Mouse (Mus musculus): ENCODE results near the gene Gtpbp6. TPM values are rescaled to one million over a fixed set of nuclear protein-coding genes. Genes with fewer than 3 reads are reported as not detected.
A peak's percentile ranks its signal among the peaks of the same experiment; 100 is the strongest.

Gtpbp6 gene
- polyA plus RNA-seq, 2 experiments: 4.6 to 21.4 TPM

DNA sequence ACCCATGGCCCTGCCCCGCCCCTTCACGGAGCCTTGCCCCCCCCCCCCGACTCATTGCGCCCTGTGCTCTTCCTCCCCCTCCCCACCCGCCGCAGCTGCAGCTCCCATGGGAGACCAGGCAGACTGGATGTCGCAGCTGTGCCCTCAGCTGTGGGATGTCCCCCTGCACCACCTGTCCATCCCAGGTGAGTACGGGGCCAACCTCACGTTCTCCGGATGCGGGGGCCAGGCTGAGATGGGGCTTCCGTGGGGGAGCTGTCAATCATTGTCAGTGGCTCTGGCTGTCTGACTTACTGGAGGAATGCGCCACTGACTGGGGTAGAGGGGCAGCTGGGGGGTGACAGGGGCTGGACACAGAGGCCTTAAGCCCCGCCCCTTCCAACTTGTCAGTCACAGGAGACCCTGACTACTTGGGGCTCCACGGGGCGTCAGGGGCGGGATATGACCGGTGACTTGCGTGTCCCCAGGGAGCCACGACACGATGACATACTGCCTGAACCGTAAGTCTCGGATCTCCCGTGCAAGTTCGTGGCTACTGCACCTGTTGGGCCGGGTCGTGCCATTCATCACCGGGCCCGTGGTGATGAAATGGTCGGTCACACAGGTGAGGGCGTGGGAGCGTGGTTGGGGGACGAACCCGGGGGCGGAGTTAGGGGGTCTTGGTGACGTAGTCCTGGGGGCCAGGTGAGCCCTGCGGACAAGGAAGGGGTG is 6.9 kb downstream of the Gtpbp6 start:
- Histone ChIP-seq H3K9me3 (ENCODE audit: control insufficient read depth, low read length) (no peaks in the 10 kb centered on the region), H3K27ac (no peak overlapping the region), H3K4me3 (ENCODE audit: insufficient read depth in 1 of 2, low read depth in 2 of 2, low read length in 2 of 2) (peak overlapping the region in 1 of 2 experiments; percentile 27; a peak in 2 of 4 replicates), H3K36me3 (replicated peaks; ENCODE audit: control insufficient read depth, insufficient read depth, low read depth) (peaks cover 12% of the 10 kb centered on the region), H3K4me1 (replicated peaks; ENCODE audit: control insufficient read depth in 2 of 2, insufficient read depth in 2 of 2, low read length in 1 of 2) (0 out of 4 replicates have a peak, but pooled peaks cover 0 to 4% of the 10 kb centered on the region in 2 experiments), H3K9ac (replicated peaks) (no peak overlapping the region), H3K4me2 (ENCODE audit: low read depth) (peak overlapping the region; percentile 48), H3K27me3 (ENCODE audit: control insufficient read depth, insufficient read depth, low read length) (peaks cover 4% of the 10 kb centered on the region; the same call in 1 of the 2 replicates)
- WGBS (ENCODE audit: insufficient replicate concordance): under 1% methylated on average over 37 of the region's 37 CpGs
- DNase-seq (ENCODE audit: low read depth in 3 of 3, low spot score in 3 of 3) (no peak), ATAC-seq (ENCODE audit: insufficient read depth) (peak; percentile 9; the same call in 1 of the 2 replicates)
- TF ChIP-seq CTCF (IDR thresholded peaks at IDR 0.05; ENCODE audit: low read depth) (no peak), EP300 (IDR thresholded peaks at IDR 0.05; ENCODE audit: low read depth) (no peak)

DNA sequence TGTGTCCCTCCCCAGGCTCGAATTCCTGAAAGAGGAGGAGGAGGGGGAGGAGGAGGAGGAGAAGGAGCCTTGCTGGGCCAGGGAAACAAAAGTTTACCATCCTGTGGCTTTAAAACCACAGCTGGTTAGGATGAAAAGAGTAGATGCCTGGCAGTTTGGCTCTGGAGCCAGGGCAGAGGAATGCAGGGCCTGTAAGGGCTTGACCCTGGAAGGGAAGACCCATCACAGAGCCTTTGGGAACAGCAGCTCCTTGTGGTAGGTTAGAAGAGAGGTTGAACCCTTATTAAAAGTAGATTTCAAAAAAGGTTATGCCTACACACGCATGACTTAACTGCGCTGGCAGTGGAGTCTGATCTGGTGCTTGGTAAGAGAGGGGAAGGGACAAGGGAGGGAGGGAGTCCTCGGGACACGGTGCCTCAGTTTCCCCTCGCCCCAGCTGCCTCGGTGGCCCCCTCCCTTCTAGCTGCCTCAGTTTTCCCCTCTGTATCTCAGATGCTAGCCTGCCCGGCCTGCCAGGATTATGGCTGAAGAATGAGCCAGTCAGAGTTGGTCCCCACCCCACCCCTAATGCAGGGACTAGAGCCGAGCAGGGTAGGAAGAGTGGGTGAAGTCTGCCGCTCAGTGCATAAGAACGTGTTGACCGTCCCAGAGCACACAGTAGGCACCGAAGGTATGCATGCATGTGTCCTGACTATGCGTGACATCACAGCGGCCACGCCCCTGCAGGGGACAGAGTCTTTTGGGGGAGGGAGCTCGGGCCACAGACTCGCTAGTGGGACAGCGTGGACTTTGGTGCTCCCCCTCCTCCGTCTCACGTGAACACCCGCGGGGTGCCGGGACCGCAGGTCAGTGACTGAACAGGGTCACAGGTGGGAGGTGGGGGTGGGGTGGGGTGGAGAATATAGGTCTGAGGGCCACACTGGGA is 8.1 kb downstream of the Gtpbp6 start, which contains the start of gene Plcxd1:
Gene Plcxd1, plus strand, starts transcription at position 314 of the 925 bp plus-strand sequence.
- Histone ChIP-seq H3K27ac (no peak within 1 kb of the TSS), H3K9me3 (ENCODE audit: control insufficient read depth, low read length) (no peaks in the 10 kb centered on the region), H3K4me1 (replicated peaks; ENCODE audit: control insufficient read depth in 2 of 2, insufficient read depth in 2 of 2, low read length in 1 of 2) (peaks cover 4 to 5% of the 10 kb centered on the region in 2 experiments; a peak in 2 of 4 replicates), H3K27me3 (ENCODE audit: control insufficient read depth, insufficient read depth, low read length) (peaks cover 4% of the 10 kb centered on the region; the same call in 1 of the 2 replicates), H3K4me2 (ENCODE audit: low read depth) (peak within 1 kb of the TSS; percentile 48), H3K4me3 (ENCODE audit: insufficient read depth in 1 of 2, low read depth in 2 of 2, low read length in 2 of 2) (peak within 1 kb of the TSS in 1 of 2 experiments; percentile 27; a peak in 1 of 4 replicates), H3K9ac (replicated peaks) (no peak within 1 kb of the TSS), H3K36me3 (replicated peaks; ENCODE audit: control insufficient read depth, insufficient read depth, low read depth) (peaks cover 7% of the 10 kb centered on the region)
- WGBS (ENCODE audit: insufficient replicate concordance): 17% methylated on average over 25 of the region's 25 CpGs
- peak; percentile 8; the same call in 1 of the 2 replicates for ATAC-seq (ENCODE audit: insufficient read depth)
- DNase-seq (ENCODE audit: low read depth in 3 of 3, low spot score in 3 of 3): no peak
- TF ChIP-seq EP300 (IDR thresholded peaks at IDR 0.05; ENCODE audit: low read depth) (no peak), CTCF (IDR thresholded peaks at IDR 0.05; ENCODE audit: low read depth) (no peak)

- ATAC-seq (ENCODE audit: insufficient read depth) (no peak), DNase-seq (ENCODE audit: low read depth in 3 of 3, low spot score in 3 of 3) (no peak)
- Histone ChIP-seq H3K4me1 (replicated peaks; ENCODE audit: control insufficient read depth in 2 of 2, insufficient read depth in 2 of 2, low read length in 1 of 2) (peaks cover 4 to 6% of the 10 kb centered on the region in 2 experiments; a peak in 2 of 4 replicates), H3K9me3 (ENCODE audit: control insufficient read depth, low read length) (no peaks in the 10 kb centered on the region), H3K4me3 (ENCODE audit: insufficient read depth in 1 of 2, low read depth in 2 of 2, low read length in 2 of 2) (no peak overlapping the region), H3K27me3 (ENCODE audit: control insufficient read depth, insufficient read depth, low read length) (peaks cover 4% of the 10 kb centered on the region; the same call in 1 of the 2 replicates), H3K27ac (no peak overlapping the region), H3K36me3 (replicated peaks; ENCODE audit: control insufficient read depth, insufficient read depth, low read depth) (no peaks in the 10 kb centered on the region; the same call in 1 of the 2 replicates), H3K9ac (replicated peaks) (no peak overlapping the region), H3K4me2 (ENCODE audit: low read depth) (no peak overlapping the region)
- TF ChIP-seq EP300 (IDR thresholded peaks at IDR 0.05; ENCODE audit: low read depth) (no peak), CTCF (IDR thresholded peaks at IDR 0.05; ENCODE audit: low read depth) (no peak)
- 53% methylated on average over 1 of the region's 1 CpGs for WGBS (ENCODE audit: insufficient replicate concordance)
These were observed 9.0 kb downstream of the Gtpbp6 start for GRCm38 (mm10) chr5:110098991-110099477.

- ATAC-seq (ENCODE audit: insufficient read depth) (peak; percentile 44; the same call in 1 of the 2 replicates), DNase-seq (ENCODE audit: low read depth in 3 of 3, low spot score in 3 of 3) (no peak)
- Histone ChIP-seq H3K9me3 (ENCODE audit: control insufficient read depth, low read length) (no peaks in the 10 kb centered on the region), H3K9ac (replicated peaks) (peak overlapping the region; percentile 55), H3K4me2 (ENCODE audit: low read depth) (peak overlapping the region; percentile 75), H3K27me3 (ENCODE audit: control insufficient read depth, insufficient read depth, low read length) (no peaks in the 10 kb centered on the region), H3K4me1 (replicated peaks; ENCODE audit: control insufficient read depth in 2 of 2, insufficient read depth in 2 of 2, low read length in 1 of 2) (peaks cover 0 to 6% of the 10 kb centered on the region in 2 experiments; a peak in 2 of 4 replicates), H3K4me3 (ENCODE audit: insufficient read depth in 1 of 2, low read depth in 2 of 2, low read length in 2 of 2) (peak overlapping the region; percentile 53 to 71), H3K27ac (peak overlapping the region; percentile 52), H3K36me3 (replicated peaks; ENCODE audit: control insufficient read depth, insufficient read depth, low read depth) (no peaks in the 10 kb centered on the region)
- TF ChIP-seq EP300 (IDR thresholded peaks at IDR 0.05; ENCODE audit: low read depth) (no peak), CTCF (IDR thresholded peaks at IDR 0.05; ENCODE audit: low read depth) (no peak)
- 4% methylated on average over 4 of the region's 4 CpGs for WGBS (ENCODE audit: insufficient replicate concordance)
These were observed 13.2 kb downstream of the Gtpbp6 start for GRCm38 (mm10) chr5:110094847-110095213.

Measured in liver, embryonic 14.5 days (tissue).